Mouse (Mus musculus) liver, embryonic 14.5 days (tissue): ENCODE data around the gene Bbof1.

Experiments used
- CTCF ChIP-seq: IDR thresholded peaks from 2 replicates; pipeline ENCODE4 v1.5.1; 2016; ENCODE audit warnings: antibody characterized with exemption, low read depth, control low read depth
- EP300 ChIP-seq: IDR thresholded peaks from 2 replicates; pipeline ENCODE4 v1.6.1; 2016; ENCODE audit warnings: antibody characterized with exemption, low read depth

DNA sequence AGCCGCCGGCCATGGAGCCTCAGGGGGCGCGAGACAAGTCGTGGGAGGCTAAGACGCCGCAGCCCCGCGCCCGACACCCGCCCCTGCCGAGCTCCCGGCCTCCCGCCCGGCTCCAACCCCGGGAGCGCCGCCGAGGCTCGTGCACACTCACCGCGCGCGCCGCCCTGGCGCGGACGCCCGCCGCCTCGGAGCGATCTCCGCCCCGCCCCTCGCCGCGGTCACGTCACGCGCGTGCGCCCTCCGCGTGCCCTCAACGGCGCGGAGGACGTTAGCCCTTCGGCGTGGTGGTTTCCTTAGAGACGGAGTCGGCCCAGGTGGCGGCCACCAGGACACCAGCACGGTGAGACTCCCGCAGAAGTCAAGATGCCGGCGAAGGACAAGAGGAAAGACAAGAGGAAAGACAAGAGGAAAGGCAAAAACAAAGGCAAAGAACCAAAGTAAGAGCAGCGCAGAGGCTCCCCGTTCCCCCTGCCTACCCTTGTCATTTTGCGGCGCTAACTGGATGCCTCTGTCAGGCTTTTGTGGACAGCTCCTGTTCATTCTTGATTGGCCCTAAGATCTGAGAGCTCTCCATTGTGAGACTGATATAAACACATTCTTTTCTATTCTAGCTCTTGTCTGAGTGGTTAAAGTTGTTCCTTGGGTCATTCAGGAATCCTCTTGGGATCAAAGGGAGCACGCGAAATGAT lies at the start of gene Bbof1, which contains the start of gene Entpd5:
- TF ChIP-seq CTCF (no peak), EP300 (no peak)
